Mouse (Mus musculus) bone marrow, adult 2 months (tissue): ENCODE measurements around the gene Fap.

ENCODE experiments used
- CTCF ChIP-seq: fragments of 200-500 bp; IDR thresholded peaks from 2 replicates; pipeline ENCODE4 v1.5.1; 2011; ENCODE audit warnings: low read length, control low read depth; ENCODE audit not compliant: control insufficient read depth, insufficient read depth
- POLR2A ChIP-seq: fragments of 200-500 bp; IDR thresholded peaks from 2 replicates; pipeline ENCODE4 v1.6.1; 2011; ENCODE audit warnings: low read depth, mild to moderate bottlenecking, control low read depth, low read length, borderline replicate concordance; ENCODE audit not compliant: control insufficient read depth

- TF ChIP-seq CTCF (no peak), POLR2A (no peak)
Observed at GRCm38 (mm10) chr2:62562661-62563485, 11.0 kb downstream of the Fap start.
